Mouse (Mus musculus) gastrocnemius, postnatal 14 days (tissue): Measurements from ENCODE around the gene Ifi206. TPM values are rescaled to one million over a fixed set of nuclear protein-coding genes. Genes with fewer than 3 reads are reported as not detected.
"Not testable (repeated sequence)": the region's sequence is repeated elsewhere in the genome, so short reads cannot be mapped to it uniquely, and the experiment has no call there.

Source experiments
- DNase-seq: peaks from one replicate; pipeline ENCODE4 v3.0.0; 2021; ENCODE audit warnings: mixed read lengths
- intact Hi-C: fragments of 180-260 bp; cut with DNase I; formaldehyde crosslinking; loops from one replicate; pipeline ENCODE4 v1.15.1; 2025; ENCODE audit warnings: low total_unique reads
- long read RNA-seq, 2 experiments: library from polyadenylated mRNA; stranded (forward); transcript quantifications; one replicate each; pipeline ENCODE4 v2.0.0; 2021
- total RNA-seq, 2 experiments: library from RNA; stranded (reverse); gene quantifications; 2 replicates each; pipeline ENCODE4 v1.2.3; 2021

Ifi206 gene
- total RNA-seq = not detected
- long read RNA-seq, experiment 1 = 0 reads
- long read RNA-seq, experiment 2 = 0 reads

- intact Hi-C loops, DNase-seq: not testable (repeated sequence)
Observed at GRCm38 (mm10) chr1:173490812-173491480, at the start of gene Ifi206. TSS of gene Ifi206 (minus strand) at chr1:173491041.

- DNase-seq, intact Hi-C loops: not testable (repeated sequence)
Observed at GRCm38 (mm10) chr1:173535791-173536190, 45.0 kb upstream of the Ifi206 start, which contains the start of gene Ifi214. TSS of gene Ifi214 (minus strand) at chr1:173535957.

GRCm38 (mm10) chr1:173521452-173521851 lies 30.6 kb upstream of the Ifi206 start:
- intact Hi-C loops = no loop called here
- no peak for DNase-seq

GRCm38 (mm10) chr1:173510595-173510994 lies 19.8 kb upstream of the Ifi206 start:
- DNase-seq, intact Hi-C loops: not testable (repeated sequence)

DNA sequence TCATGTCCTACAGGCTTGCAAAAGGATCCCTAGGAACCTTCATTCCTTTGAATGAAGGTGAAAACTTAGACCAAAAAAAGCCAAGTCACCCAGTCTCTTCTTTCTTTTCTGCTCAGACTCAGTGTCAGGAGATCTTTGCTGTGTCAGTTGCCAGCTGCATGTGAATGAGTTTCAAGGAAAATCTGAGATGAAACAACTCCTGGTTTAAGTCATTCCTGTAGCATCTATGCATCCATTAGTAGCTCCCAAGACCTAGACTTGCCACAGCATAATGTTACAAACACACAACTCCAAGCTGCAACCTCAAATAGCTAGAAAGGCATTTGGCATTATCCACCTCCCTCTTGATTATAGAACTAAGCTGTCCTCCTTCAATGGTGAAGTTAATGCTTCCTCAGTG lies 642 bp upstream of the Ifi206 start:
- intact Hi-C loops, DNase-seq: not testable (repeated sequence)

GRCm38 (mm10) chr1:173481182-173481574 lies 9.7 kb downstream of the Ifi206 start:
- intact Hi-C loops, DNase-seq: not testable (repeated sequence)

- intact Hi-C loops, DNase-seq: not testable (repeated sequence)
Observed at GRCm38 (mm10) chr1:173480399-173481181, 10.3 kb downstream of the Ifi206 start.

DNA sequence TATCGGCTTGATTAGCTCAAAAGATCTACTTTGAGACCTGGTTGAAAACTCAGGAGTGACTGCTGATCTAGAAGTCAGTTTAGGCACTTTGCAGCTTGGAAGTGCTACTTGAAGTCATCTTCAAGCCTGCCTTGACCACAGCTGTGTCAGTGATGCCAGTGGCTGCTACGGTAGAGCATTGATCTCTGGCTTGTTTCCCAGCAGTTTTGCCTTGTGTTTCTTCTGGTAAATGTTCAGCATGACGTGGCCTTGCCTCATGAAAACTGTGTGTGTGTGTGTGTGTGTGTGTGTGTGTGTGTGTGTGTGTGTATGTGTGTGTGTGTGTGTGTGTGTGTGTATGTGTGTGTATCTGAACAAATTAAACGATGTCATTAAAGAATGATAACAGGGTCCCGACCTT lies 34.1 kb downstream of the Ifi206 start:
- intact Hi-C loops = loop anchor here (5.0 to 10.0 kb wide), 2 partner anchors 648 to 1011 kb away; no protein-coding TSS in a partner anchor
- DNase-seq = no peak

DNA sequence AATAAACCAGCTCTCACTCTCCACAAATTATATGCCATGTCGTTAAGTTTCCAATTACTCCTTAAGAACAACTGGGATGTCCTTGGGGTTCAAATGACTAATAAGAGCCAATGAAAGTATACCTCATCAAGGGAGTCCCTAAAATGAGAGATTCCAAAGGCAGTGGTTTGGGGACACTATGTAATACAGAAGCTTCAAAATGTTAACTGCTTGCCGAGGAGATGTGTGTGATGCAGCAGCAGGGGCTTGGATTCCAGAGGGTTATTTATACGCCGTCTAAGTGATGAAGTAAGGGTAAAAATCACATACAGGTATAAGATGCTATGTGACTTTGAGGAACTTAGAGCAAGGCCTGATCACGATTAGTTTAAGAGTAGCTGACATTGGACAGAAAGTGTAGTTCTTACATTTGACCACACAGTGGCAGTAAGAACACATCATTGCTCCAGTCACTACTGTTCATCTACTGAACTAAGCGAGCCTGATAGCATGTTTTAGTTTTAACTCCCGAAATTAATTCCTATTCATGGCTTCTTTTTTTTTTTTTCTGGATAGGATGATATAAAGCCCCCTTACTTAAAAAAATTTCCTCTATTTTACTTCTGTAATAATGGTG lies 34.6 kb downstream of the Ifi206 start:
- intact Hi-C loops = loop anchor here (5.0 to 10.0 kb wide), 2 partner anchors 649 to 1011 kb away; no protein-coding TSS in a partner anchor
- no peak for DNase-seq

DNA sequence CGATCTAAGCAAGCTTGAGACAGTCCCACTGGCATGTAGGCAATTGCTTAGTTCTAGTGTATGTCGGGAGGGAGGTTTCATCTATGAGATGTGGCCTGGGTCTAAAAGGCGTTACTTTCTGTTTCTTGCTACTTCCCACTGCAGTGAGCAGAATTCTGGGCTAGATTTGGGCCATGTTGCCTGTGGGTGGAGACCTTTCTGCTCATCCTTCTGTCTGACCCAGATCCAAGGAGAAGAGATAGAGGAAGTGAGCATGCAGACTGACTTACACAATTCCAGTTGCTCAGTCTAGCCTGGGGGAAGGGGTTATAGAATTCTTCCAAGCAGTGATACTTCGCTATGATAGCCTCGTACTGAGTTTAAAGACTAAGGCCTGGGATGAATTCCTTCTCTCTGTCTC lies 39.2 kb downstream of the Ifi206 start:
- intact Hi-C loops = loop anchor here (10.0 kb wide), 1 partner anchor 653 kb away; no protein-coding TSS in a partner anchor
- DNase-seq = no peak

DNA sequence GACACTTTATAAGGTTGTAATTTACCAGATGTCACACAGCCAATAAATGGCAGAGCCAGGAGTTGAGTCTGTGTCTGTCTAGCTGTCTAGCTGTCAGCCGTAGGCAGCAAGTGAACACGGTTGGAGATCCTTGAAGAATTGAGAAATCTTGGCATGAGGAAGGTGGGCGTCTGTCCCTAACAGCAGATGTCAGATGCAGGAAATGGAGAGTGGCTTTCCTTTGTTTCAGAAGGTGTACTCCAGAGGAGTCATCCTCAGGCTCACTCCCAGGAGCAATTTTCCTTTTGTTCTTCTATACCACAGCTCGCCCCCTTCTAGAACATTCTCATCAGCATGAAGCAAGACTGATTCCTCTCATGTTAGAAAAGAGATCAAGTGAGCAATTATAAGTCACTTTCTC lies 40.2 kb downstream of the Ifi206 start:
- intact Hi-C loops = loop anchor here (10.0 kb wide), 1 partner anchor 654 kb away; no protein-coding TSS in a partner anchor
- DNase-seq = no peak

GRCm38 (mm10) chr1:173447067-173447466 lies 43.8 kb downstream of the Ifi206 start:
- no peak for DNase-seq
- intact Hi-C loops = no loop called here

GRCm38 (mm10) chr1:173443061-173443460 lies 47.8 kb downstream of the Ifi206 start:
- intact Hi-C loops = no loop called here
- no peak for DNase-seq

DNA sequence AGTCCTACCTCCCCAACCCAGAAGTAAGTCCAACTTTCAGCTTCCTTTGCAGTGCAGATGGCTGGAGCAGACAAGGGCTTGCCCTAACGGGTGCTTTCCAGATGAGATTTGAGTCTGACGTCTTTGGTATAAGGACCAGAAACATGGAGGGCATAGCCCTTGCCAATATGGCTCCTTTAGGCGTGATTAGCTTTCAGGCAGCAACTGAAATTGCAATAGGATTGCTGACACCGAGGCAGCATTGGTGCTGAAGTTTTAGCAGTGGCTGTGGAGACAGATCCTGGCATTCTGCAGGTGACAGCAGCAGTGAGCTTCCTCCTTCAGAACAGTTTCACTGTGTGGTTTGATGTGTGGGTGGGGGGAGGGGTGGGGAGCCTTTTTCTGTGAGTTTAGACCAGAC lies 49.6 kb downstream of the Ifi206 start:
- DNase-seq = no peak
- intact Hi-C loops = no loop called here

DNA sequence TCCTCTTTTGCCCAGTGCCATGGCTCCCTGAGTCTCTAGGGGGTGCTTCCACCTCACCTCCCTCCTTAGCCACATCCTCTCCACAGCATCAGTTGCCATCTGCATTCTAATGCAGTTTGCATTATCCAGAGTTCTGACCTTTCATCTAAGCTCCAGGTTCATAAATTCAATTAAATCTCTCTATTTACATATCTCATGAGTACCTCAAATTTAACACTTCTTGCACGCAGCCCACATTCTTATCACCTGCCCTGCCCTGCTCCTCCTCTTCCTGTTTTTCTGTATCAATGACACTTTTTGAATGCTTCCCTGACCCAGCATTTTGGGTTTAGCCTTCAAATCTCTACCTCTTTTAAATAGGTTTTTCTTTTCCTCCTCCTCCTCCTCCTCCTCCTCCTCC lies 50.2 kb downstream of the Ifi206 start:
- intact Hi-C loops = no loop called here
- no peak for DNase-seq

GRCm38 (mm10) chr1:173437161-173437953 lies 53.5 kb downstream of the Ifi206 start:
- no peak for DNase-seq
- intact Hi-C loops = no loop called here

DNA sequence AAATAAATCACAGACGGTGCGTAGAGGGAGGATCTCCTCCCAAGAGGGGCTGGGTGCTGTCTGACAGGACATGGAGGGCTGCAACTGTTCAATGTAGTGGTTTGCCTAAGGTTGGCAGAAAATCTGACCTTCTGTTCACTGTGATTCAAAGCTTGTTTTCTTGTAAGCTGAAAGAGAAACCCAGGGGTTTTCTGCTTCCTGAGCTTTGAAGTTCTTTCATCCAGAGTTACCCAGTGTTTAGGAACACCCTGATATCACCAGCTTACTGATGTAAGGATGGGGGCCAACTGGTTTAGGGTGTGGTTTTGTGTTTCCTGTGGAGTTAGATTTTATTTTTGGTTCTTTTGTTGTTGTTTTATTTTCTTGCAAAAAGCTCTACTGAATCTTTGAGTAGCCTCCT lies 58.4 kb downstream of the Ifi206 start:
- intact Hi-C loops = no loop called here

DNA sequence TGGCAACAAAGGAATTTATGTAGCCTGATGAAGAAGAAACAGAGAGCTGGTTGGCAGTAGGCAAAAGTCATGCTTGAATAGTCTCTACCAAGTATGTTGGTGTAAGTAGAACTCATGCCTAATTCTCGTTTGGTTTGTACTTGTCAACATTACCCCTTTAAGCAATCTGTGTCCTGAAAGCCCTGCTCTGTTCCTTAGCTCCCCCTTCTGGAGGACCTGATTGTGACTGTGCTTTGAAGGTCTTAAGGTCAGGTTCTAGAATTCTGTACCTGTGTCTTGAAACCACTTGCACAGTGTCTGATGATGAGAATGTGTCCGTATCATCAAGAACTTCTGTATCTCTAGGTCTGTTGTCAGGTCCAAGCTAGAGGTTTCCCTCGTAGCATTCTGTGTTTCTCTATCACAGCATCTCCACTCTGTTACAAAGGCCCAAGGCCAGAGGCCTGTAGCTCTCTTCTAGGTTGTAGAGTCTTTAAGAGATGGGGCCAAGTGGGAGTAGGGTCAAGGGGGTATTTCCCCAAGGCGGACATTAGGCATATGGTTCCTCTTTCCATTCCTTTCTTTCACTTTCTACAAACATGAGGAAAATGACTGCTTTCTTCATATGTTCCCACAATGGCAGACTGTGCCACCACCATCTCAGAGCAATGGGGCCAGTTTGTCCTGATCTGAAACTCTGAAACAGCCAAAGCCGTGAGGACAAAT lies 60.7 kb downstream of the Ifi206 start:
- intact Hi-C loops = no loop called here
- DNase-seq = no peak

More for the DNA sequence above, 58.4 kb downstream of the Ifi206 start:
- DNase-seq = no peak

- intact Hi-C loops = no loop called here
- no peak for DNase-seq
Observed at GRCm38 (mm10) chr1:173427385-173427784, 63.5 kb downstream of the Ifi206 start.
